Mouse (Mus musculus) hindlimb bud, embryonic 11.5 days (tissue): Measurements from ENCODE around the gene Srek1ip1.

Experiments
- DNase-seq: peaks from one replicate; pipeline ENCODE4 v3.0.0-alpha.2; 2012; ENCODE audit warnings: low read depth, low spot score; ENCODE audit errors: extremely low spot score

Srek1ip1 gene

GRCm38 (mm10) chr13:104841937-104842336 is 49.7 kb downstream of the Srek1ip1 start:
- no peak for DNase-seq

GRCm38 (mm10) chr13:104843295-104844089 is 51.2 kb downstream of the Srek1ip1 start:
- no peak for DNase-seq

GRCm38 (mm10) chr13:104853645-104854044 is 61.4 kb downstream of the Srek1ip1 start:
- no peak for DNase-seq

GRCm38 (mm10) chr13:104863127-104863979 is 71.1 kb downstream of the Srek1ip1 start, which contains the start of gene Shisal2b:
Gene Shisal2b (minus strand): TSS chr13:104863893.
- peak; percentile 5 for DNase-seq

GRCm38 (mm10) chr13:104866726-104867125 is 74.4 kb downstream of the Srek1ip1 start:
- DNase-seq, result no peak

- no peak for DNase-seq
These were observed 77.6 kb downstream of the Srek1ip1 start for GRCm38 (mm10) chr13:104869907-104870306.

GRCm38 (mm10) chr13:104878508-104878907 is 86.2 kb downstream of the Srek1ip1 start:
- DNase-seq, result no peak

GRCm38 (mm10) chr13:104883566-104884249 is 91.4 kb downstream of the Srek1ip1 start:
- no peak for DNase-seq

- DNase-seq, result no peak
These were observed 94.2 kb downstream of the Srek1ip1 start for GRCm38 (mm10) chr13:104886308-104887032.
